Mouse (Mus musculus): ENCODE results near the gene Glis3. TPM values are rescaled to one million over a fixed set of nuclear protein-coding genes. Genes with fewer than 3 reads are reported as not detected.

Gene Glis3
- polyA plus RNA-seq, 1 experiment from 2014 or later = 0.85 TPM

GRCm38 (mm10) chr19:28714674-28715073 is 34.8 kb upstream of the Glis3 start:
- 60% methylated on average over 4 of the region's 4 CpGs for WGBS
- no peaks in the 10 kb centered on the region for H3K9me3 ChIP-seq (ENCODE audit: control insufficient read depth, low read length)
- H3K27ac ChIP-seq (replicated peaks) = no peak overlapping the region
- H3K4me2 ChIP-seq (replicated peaks; ENCODE audit: low read depth) = no peak overlapping the region
- no peak for TF ChIP-seq EP300 (optimal IDR thresholded peaks at IDR 0.05)
- no peak for TF ChIP-seq CTCF (IDR thresholded peaks at IDR 0.05; ENCODE audit: low read depth)
- ATAC-seq (ENCODE audit: low FRiP score, low TSS enrichment) (no peak), DNase-seq (ENCODE audit: low spot score) (no peak)
- H3K4me3 ChIP-seq (ENCODE audit: low read depth, low read length) = no peak overlapping the region
- no peaks in the 10 kb centered on the region for H3K36me3 ChIP-seq (ENCODE audit: control insufficient read depth, insufficient read depth, low read length)
- no peak overlapping the region for H3K9ac ChIP-seq (ENCODE audit: low read length)
- no peaks in the 10 kb centered on the region for H3K27me3 ChIP-seq (ENCODE audit: control insufficient read depth, insufficient read depth, low read length)
- H3K4me1 ChIP-seq (replicated peaks; ENCODE audit: control insufficient read depth, insufficient read depth) = no peaks in the 10 kb centered on the region

DNA sequence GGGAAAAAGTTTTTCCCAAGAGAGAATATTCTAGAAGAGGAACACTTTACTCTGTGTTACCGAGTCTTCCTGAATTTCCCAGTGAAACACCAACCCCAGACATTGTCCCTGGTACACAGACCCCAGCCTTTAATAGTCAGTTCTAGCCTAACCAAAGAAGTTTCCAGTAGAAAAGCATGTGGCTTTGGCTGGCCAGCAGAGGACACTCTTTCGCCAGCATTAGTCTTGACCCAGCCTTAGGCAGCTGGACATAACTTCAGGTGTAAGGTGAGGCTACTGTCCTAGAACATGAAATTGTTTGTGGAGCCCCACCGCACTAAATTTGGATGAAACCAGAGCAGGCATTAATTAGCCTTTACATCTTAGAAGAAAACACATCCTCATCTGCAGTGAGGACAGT is 17.8 kb upstream of the Glis3 start:
- Histone ChIP-seq H3K9ac (ENCODE audit: low read length) (no peak overlapping the region), H3K27ac (replicated peaks) (no peak overlapping the region), H3K4me1 (replicated peaks; ENCODE audit: control insufficient read depth, insufficient read depth) (no peaks in the 10 kb centered on the region), H3K4me2 (replicated peaks; ENCODE audit: low read depth) (no peak overlapping the region), H3K27me3 (ENCODE audit: control insufficient read depth, insufficient read depth, low read length) (no peaks in the 10 kb centered on the region), H3K9me3 (ENCODE audit: control insufficient read depth, low read length) (no peaks in the 10 kb centered on the region), H3K36me3 (ENCODE audit: control insufficient read depth, insufficient read depth, low read length) (no peaks in the 10 kb centered on the region), H3K4me3 (ENCODE audit: low read depth, low read length) (no peak overlapping the region)
- TF ChIP-seq CTCF (IDR thresholded peaks at IDR 0.05; ENCODE audit: low read depth) (peak; percentile 65), EP300 (optimal IDR thresholded peaks at IDR 0.05) (no peak)
- ATAC-seq (ENCODE audit: low FRiP score, low TSS enrichment) (no peak), DNase-seq (ENCODE audit: low spot score) (peak; percentile 27)
- 59% methylated on average over 3 of the region's 3 CpGs for WGBS

- Histone ChIP-seq H3K4me1 (replicated peaks; ENCODE audit: control insufficient read depth, insufficient read depth) (no peaks in the 10 kb centered on the region), H3K9me3 (ENCODE audit: control insufficient read depth, low read length) (no peaks in the 10 kb centered on the region), H3K4me2 (replicated peaks; ENCODE audit: low read depth) (no peak overlapping the region), H3K27me3 (ENCODE audit: control insufficient read depth, insufficient read depth, low read length) (no peaks in the 10 kb centered on the region), H3K36me3 (ENCODE audit: control insufficient read depth, insufficient read depth, low read length) (no peaks in the 10 kb centered on the region), H3K4me3 (ENCODE audit: low read depth, low read length) (no peak overlapping the region), H3K27ac (replicated peaks) (peak overlapping the region; percentile 8; the same call in 1 of the 2 replicates), H3K9ac (ENCODE audit: low read length) (no peak overlapping the region)
- TF ChIP-seq CTCF (IDR thresholded peaks at IDR 0.05; ENCODE audit: low read depth) (no peak), EP300 (optimal IDR thresholded peaks at IDR 0.05) (no peak)
- 50% methylated on average over 4 of the region's 4 CpGs for WGBS
- DNase-seq (ENCODE audit: low spot score) (peak; percentile 46), ATAC-seq (ENCODE audit: low FRiP score, low TSS enrichment) (peak; percentile 85)
Observed at GRCm38 (mm10) chr19:28686398-28686797, 6.5 kb upstream of the Glis3 start.

DNA sequence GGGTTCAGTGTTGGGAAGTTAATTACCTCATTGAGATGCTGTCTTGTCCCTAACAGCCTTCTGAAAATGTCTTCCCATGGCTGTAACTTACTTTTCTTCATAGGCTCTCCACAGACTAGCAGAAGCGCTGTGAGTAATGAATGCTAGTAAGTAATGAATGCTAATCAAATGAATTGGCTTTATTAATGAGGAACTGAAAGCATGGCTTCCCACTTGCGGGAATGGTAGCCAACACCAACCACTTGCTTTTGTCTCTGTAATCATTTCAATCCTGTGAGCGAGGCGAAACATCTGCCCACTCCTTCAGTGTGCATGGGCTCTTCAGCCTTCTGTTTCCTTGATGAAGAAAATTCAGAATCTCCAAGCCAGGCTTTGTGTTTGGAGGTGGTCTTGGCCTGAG is 5.6 kb upstream of the Glis3 start:
- Histone ChIP-seq H3K9ac (ENCODE audit: low read length) (no peak overlapping the region), H3K4me3 (ENCODE audit: low read depth, low read length) (no peak overlapping the region), H3K9me3 (ENCODE audit: control insufficient read depth, low read length) (no peaks in the 10 kb centered on the region), H3K4me2 (replicated peaks; ENCODE audit: low read depth) (no peak overlapping the region), H3K27ac (replicated peaks) (no peak overlapping the region), H3K27me3 (ENCODE audit: control insufficient read depth, insufficient read depth, low read length) (no peaks in the 10 kb centered on the region), H3K4me1 (replicated peaks; ENCODE audit: control insufficient read depth, insufficient read depth) (no peaks in the 10 kb centered on the region), H3K36me3 (ENCODE audit: control insufficient read depth, insufficient read depth, low read length) (no peaks in the 10 kb centered on the region)
- 93% methylated on average over 4 of the region's 4 CpGs for WGBS
- no peak for ATAC-seq (ENCODE audit: low FRiP score, low TSS enrichment)
- no peak for TF ChIP-seq CTCF (IDR thresholded peaks at IDR 0.05; ENCODE audit: low read depth)
- no peak for TF ChIP-seq EP300 (optimal IDR thresholded peaks at IDR 0.05)
- no peak for DNase-seq (ENCODE audit: low spot score)

DNA sequence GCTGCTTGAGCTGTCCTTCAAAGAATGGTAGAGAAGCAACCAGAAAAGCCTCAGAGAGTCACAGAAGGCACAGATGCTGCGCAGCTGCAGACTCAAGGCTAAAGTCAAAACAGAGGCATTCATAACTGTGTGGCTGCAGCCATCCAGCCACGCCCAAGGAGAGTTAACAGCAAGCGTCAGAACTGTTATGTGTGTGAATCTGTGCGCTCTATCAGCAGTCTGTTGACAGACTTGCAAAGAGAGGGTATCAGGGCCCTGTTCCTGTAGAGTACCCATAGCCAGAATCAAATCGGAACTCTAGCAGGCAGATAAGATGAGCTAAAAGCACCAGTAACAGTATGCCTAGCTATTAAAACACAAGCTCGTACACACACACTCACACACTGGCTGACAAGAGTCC is 4.5 kb upstream of the Glis3 start:
- no peaks in the 10 kb centered on the region for H3K9me3 ChIP-seq (ENCODE audit: control insufficient read depth, low read length)
- WGBS = 63% methylated on average over 6 of the region's 6 CpGs
- H3K27ac ChIP-seq (replicated peaks) = no peak overlapping the region
- no peak for TF ChIP-seq EP300 (optimal IDR thresholded peaks at IDR 0.05)
- no peak for TF ChIP-seq CTCF (IDR thresholded peaks at IDR 0.05; ENCODE audit: low read depth)
- no peak for ATAC-seq (ENCODE audit: low FRiP score, low TSS enrichment)
- no peak overlapping the region for H3K4me2 ChIP-seq (replicated peaks; ENCODE audit: low read depth)
- no peaks in the 10 kb centered on the region for H3K27me3 ChIP-seq (ENCODE audit: control insufficient read depth, insufficient read depth, low read length)
- no peak for DNase-seq (ENCODE audit: low spot score)
- H3K9ac ChIP-seq (ENCODE audit: low read length) = no peak overlapping the region
- no peaks in the 10 kb centered on the region for H3K4me1 ChIP-seq (replicated peaks; ENCODE audit: control insufficient read depth, insufficient read depth)
- no peaks in the 10 kb centered on the region for H3K36me3 ChIP-seq (ENCODE audit: control insufficient read depth, insufficient read depth, low read length)
- H3K4me3 ChIP-seq (ENCODE audit: low read depth, low read length) = no peak overlapping the region

- Histone ChIP-seq H3K27ac (replicated peaks) (no peak overlapping the region), H3K4me3 (ENCODE audit: low read depth, low read length) (no peak overlapping the region), H3K9me3 (ENCODE audit: control insufficient read depth, low read length) (no peaks in the 10 kb centered on the region), H3K4me2 (replicated peaks; ENCODE audit: low read depth) (no peak overlapping the region), H3K27me3 (ENCODE audit: control insufficient read depth, insufficient read depth, low read length) (0 out of 2 replicates have a peak, but pooled peaks cover 3% of the 10 kb centered on the region), H3K4me1 (replicated peaks; ENCODE audit: control insufficient read depth, insufficient read depth) (peaks cover 2% of the 10 kb centered on the region; the same call in 1 of the 2 replicates), H3K9ac (ENCODE audit: low read length) (no peak overlapping the region), H3K36me3 (ENCODE audit: control insufficient read depth, insufficient read depth, low read length) (no peaks in the 10 kb centered on the region)
- 95% methylated on average over 4 of the region's 4 CpGs for WGBS
- no peak for TF ChIP-seq EP300 (optimal IDR thresholded peaks at IDR 0.05)
- ATAC-seq (ENCODE audit: low FRiP score, low TSS enrichment) (no peak), DNase-seq (ENCODE audit: low spot score) (no peak)
Observed at GRCm38 (mm10) chr19:28683346-28683745, 3.5 kb upstream of the Glis3 start.

Data from stomach, postnatal 0 days (tissue).